Mouse (Mus musculus) CH12.LX (cell line): ENCODE measurements around the gene Vps37b. TPM values are rescaled to one million over a fixed set of nuclear protein-coding genes. Genes with fewer than 3 reads are reported as not detected.

ENCODE experiments used
- DNase-seq: peaks from one replicate; pipeline ENCODE4 v3.0.0-alpha.2; 2013; ENCODE audit errors: extremely low read depth
- H3K27ac ChIP-seq: 2 replicates; pipeline ENCODE4 v1.5.1; 2012; ENCODE audit warnings: low read depth, mild to moderate bottlenecking, control low read depth, moderate library complexity; ENCODE audit not compliant: insufficient read depth
- H3K27me3 ChIP-seq: replicated peaks from 2 replicates; pipeline ENCODE3; 2012; ENCODE audit warnings: inconsistent platforms
- H3K36me3 ChIP-seq, 2 experiments: replicated peaks in 1 of 2; 2 replicates each; pipeline versions ENCODE3 to v1.6.1; 2012; ENCODE audit warnings: inconsistent platforms in 1 of 2, low read length in 1 of 2, mild to moderate bottlenecking in 1 of 2, mixed read lengths in 1 of 2, moderate library complexity in 1 of 2; ENCODE audit not compliant: control insufficient read depth in 1 of 2, insufficient read depth in 1 of 2
- H3K4me1 ChIP-seq, 2 experiments: 2 replicates each; pipeline ENCODE4 v1.6.1; 2012; ENCODE audit warnings: inconsistent platforms in 1 of 2, moderate library complexity in 1 of 2; ENCODE audit not compliant: insufficient read depth in 2 of 2, control insufficient read depth in 1 of 2
- H3K4me2 ChIP-seq: 2 replicates; pipeline ENCODE4 v1.6.1; 2012; ENCODE audit warnings: low read depth, mild to moderate bottlenecking, control low read depth; ENCODE audit not compliant: poor library complexity, insufficient read depth, severe bottlenecking
- H3K4me3 ChIP-seq, 3 experiments: fragments of 150-350 bp in 1 of 3; sonication (generic) in 1 of 3; replicated peaks in 1 of 3; 2 replicates each; pipeline versions ENCODE3 to v1.5.1; 2011 to 2012; ENCODE audit warnings: low read depth in 2 of 3, low read length in 2 of 3, mild to moderate bottlenecking in 2 of 3, moderate library complexity in 2 of 3, control low read depth in 1 of 3, improper control_type of control experiment in 1 of 3, inconsistent platforms in 1 of 3, mixed read lengths in 1 of 3; ENCODE audit not compliant: poor library complexity in 1 of 3
- H3K79me2 ChIP-seq: replicated peaks from 2 replicates; pipeline ENCODE4 v1.6.1; 2012; ENCODE audit warnings: mild to moderate bottlenecking, moderate library complexity; ENCODE audit not compliant: control insufficient read depth, poor library complexity, insufficient read depth, severe bottlenecking; ENCODE audit errors: extremely low read depth
- H3K9ac ChIP-seq: 2 replicates; pipeline ENCODE4 v1.6.1; 2012; ENCODE audit warnings: low read depth, mild to moderate bottlenecking, control low read depth, moderate library complexity; ENCODE audit not compliant: insufficient read depth
- H3K9me3 ChIP-seq: replicated peaks from 2 replicates; pipeline ENCODE3; 2012; ENCODE audit warnings: low read length, inconsistent platforms, mixed read lengths
- BHLHE40 ChIP-seq: IDR thresholded peaks from 2 replicates; pipeline ENCODE4 v1.6.1; 2011; ENCODE audit warnings: mild to moderate bottlenecking, low read depth, low read length, improper control_type of control experiment
- CTCF ChIP-seq, 2 experiments: IDR thresholded peaks in 1 of 2; conservative IDR thresholded peaks in 1 of 2; 2 replicates each; pipeline ENCODE4 v1.5.1; 2011 to 2012; ENCODE audit warnings: low read depth in 2 of 2, low read length in 2 of 2, improper control_type of control experiment in 1 of 2, inconsistent platforms in 1 of 2, mild to moderate bottlenecking in 1 of 2, moderate library complexity in 1 of 2
- E2F4 ChIP-seq: IDR thresholded peaks from 2 replicates; pipeline ENCODE4 v1.6.1; 2011; ENCODE audit warnings: low read depth, low read length, improper control_type of control experiment; ENCODE audit not compliant: insufficient replicate concordance
- ELF1 ChIP-seq: IDR thresholded peaks from 2 replicates; pipeline ENCODE4 v1.6.1; 2014; ENCODE audit warnings: low read depth, mild to moderate bottlenecking, inconsistent platforms, low read length, improper control_type of control experiment
- EP300 ChIP-seq: IDR thresholded peaks from 2 replicates; pipeline ENCODE4 v1.6.1; 2011; ENCODE audit warnings: low read length, improper control_type of control experiment
- ETS1 ChIP-seq: conservative IDR thresholded peaks from 2 replicates; pipeline ENCODE4 v1.6.1; 2012; ENCODE audit warnings: low read depth, mild to moderate bottlenecking, inconsistent platforms, low read length, improper control_type of control experiment, moderate library complexity
- HCFC1 ChIP-seq: IDR thresholded peaks from 2 replicates; pipeline ENCODE4 v1.6.1; 2012; ENCODE audit warnings: low read depth, mild to moderate bottlenecking, inconsistent platforms, low read length, improper control_type of control experiment
- MAZ ChIP-seq: IDR thresholded peaks from 2 replicates; pipeline ENCODE4 v1.6.1; 2012; ENCODE audit warnings: low read depth, mild to moderate bottlenecking, inconsistent platforms, low read length, improper control_type of control experiment, moderate library complexity
- MEF2A ChIP-seq: IDR thresholded peaks from 2 replicates; pipeline ENCODE4 v1.6.1; 2014; ENCODE audit warnings: low read depth, mild to moderate bottlenecking, inconsistent platforms, low read length, improper control_type of control experiment, borderline replicate concordance
- MXI1 ChIP-seq: IDR thresholded peaks from 2 replicates; pipeline ENCODE4 v1.6.1; 2011; ENCODE audit warnings: mild to moderate bottlenecking, low read depth, low read length, improper control_type of control experiment
- NELFE ChIP-seq: IDR thresholded peaks from 2 replicates; pipeline ENCODE4 v1.6.1; 2011; ENCODE audit warnings: low read depth, low read length, improper control_type of control experiment
- NRF1 ChIP-seq: IDR thresholded peaks from 2 replicates; pipeline ENCODE4 v1.6.1; 2014; ENCODE audit warnings: low read depth, mild to moderate bottlenecking, inconsistent platforms, low read length, improper control_type of control experiment, moderate library complexity
- RAD21 ChIP-seq: IDR thresholded peaks from 2 replicates; pipeline ENCODE4 v1.6.1; 2011; ENCODE audit warnings: low read depth, mild to moderate bottlenecking, low read length, improper control_type of control experiment, moderate library complexity
- RCOR1 ChIP-seq: conservative IDR thresholded peaks from 2 replicates; pipeline ENCODE4 v1.6.1; 2012; ENCODE audit warnings: low read depth, mild to moderate bottlenecking, inconsistent platforms, low read length, improper control_type of control experiment
- TBP ChIP-seq: conservative IDR thresholded peaks from 2 replicates; pipeline ENCODE4 v1.6.1; 2011; ENCODE audit warnings: low read depth, low read length, improper control_type of control experiment
- USF1 ChIP-seq: IDR thresholded peaks from 2 replicates; pipeline ENCODE4 v1.6.1; 2014; ENCODE audit warnings: low read depth, mild to moderate bottlenecking, inconsistent platforms, low read length, improper control_type of control experiment
- ZKSCAN1 ChIP-seq: IDR thresholded peaks from 2 replicates; pipeline ENCODE4 v1.6.1; 2012; ENCODE audit warnings: low read depth, inconsistent platforms, low read length, improper control_type of control experiment, borderline replicate concordance
- ZMIZ1 ChIP-seq: IDR thresholded peaks from 2 replicates; pipeline ENCODE4 v1.6.1; 2012; ENCODE audit warnings: low read depth, mild to moderate bottlenecking, inconsistent platforms, low read length, improper control_type of control experiment
- dilution Hi-C: fragments of 300-500 bp; cut with MboI; formaldehyde crosslinking; loops from 2 replicates; pipeline ENCODE4 v1.14.3; 2020; ENCODE audit warnings: low sequenced_read_pairs; ENCODE audit not compliant: extremely low pct_unique_long_range_greater_than_20kb, extremely low pct_ligation_motif_present
- in situ Hi-C: fragments of 300-500 bp; cut with MboI; formaldehyde crosslinking; loops from 3 replicates; pipeline ENCODE4 v1.14.3; 2019; ENCODE audit warnings: low sequenced_read_pairs, low pct_ligation_motif_present, low pct_unique_long_range_greater_than_20kb, mixed read lengths
- polyA plus RNA-seq: library from polyadenylated mRNA; unstranded; fragments of >175 nt; gene quantifications from 2 replicates; pipeline ENCODE4 v1.2.1, GENCODE M21; 2012; ENCODE audit warnings: low read depth; ENCODE audit not compliant: insufficient read length
- total RNA-seq, 2 experiments: library from RNA; depleted of rRNA; stranded (reverse); fragments of 300-350 nt in 1 of 2; fragments of >200 nt in 1 of 2; gene quantifications; 2 replicates each; pipeline ENCODE4 v1.2.3; 2012 to 2014

Vps37b gene
- total and polyA plus RNA-seq, 3 experiments = 8.7 to 23.5 (median 10.2) TPM

- H3K27me3 ChIP-seq = no peaks in the 10 kb centered on the region
- no peaks in the 10 kb centered on the region for H3K79me2 ChIP-seq
- no peak overlapping the region for H3K4me3 ChIP-seq
- in situ Hi-C loops (no loop called here), dilution Hi-C loops (no loop called here)
- no peaks in the 10 kb centered on the region for H3K36me3 ChIP-seq
- no peak overlapping the region for H3K27ac ChIP-seq
- H3K4me1 ChIP-seq = peaks cover 11 to 41% of the 10 kb centered on the region in 2 experiments
- H3K9ac ChIP-seq = no peak overlapping the region
- no peaks in the 10 kb centered on the region for H3K9me3 ChIP-seq
- H3K4me2 ChIP-seq = no peak overlapping the region
- no peak for DNase-seq
- TF ChIP-seq NRF1 (no peak), CTCF (conservative IDR thresholded peaks at IDR 0.05 in 1 of 2, IDR thresholded peaks at IDR 0.05 in 1 of 2; ENCODE audit: low read depth in 2 of 2, low read length in 2 of 2) (no peak), RAD21 (no peak; the same call in 1 of the 2 replicates), MXI1 (no peak), ELF1 (no peak), ZMIZ1 (no peak)
These were observed 18.3 kb upstream of the Vps37b start for GRCm38 (mm10) chr5:124050095-124051050.

- H3K4me1 ChIP-seq = peaks cover 10 to 33% of the 10 kb centered on the region in 2 experiments
- H3K4me2 ChIP-seq = no peak overlapping the region
These were observed 17.4 kb upstream of the Vps37b start for GRCm38 (mm10) chr5:124049249-124050045.

More at GRCm38 (mm10) chr5:124049249-124050045, 17.4 kb upstream of the Vps37b start:
- no peak overlapping the region for H3K9ac ChIP-seq
- DNase-seq = no peak
- no peak for TF ChIP-seq HCFC1
- TF ChIP-seq RCOR1 = no peak
- no peak for TF ChIP-seq MEF2A
- no peak for TF ChIP-seq ELF1
- TF ChIP-seq E2F4 = no peak
- TF ChIP-seq NELFE = no peak
- TF ChIP-seq EP300 = no peak
- no peak for TF ChIP-seq USF1
- no peak for TF ChIP-seq ZKSCAN1
- no peak for TF ChIP-seq TBP
- TF ChIP-seq ETS1 = no peak
- no peak for TF ChIP-seq BHLHE40
- no peak for TF ChIP-seq MAZ
- H3K27ac ChIP-seq = no peak overlapping the region
- no peaks in the 10 kb centered on the region for H3K27me3 ChIP-seq
- no peaks in the 10 kb centered on the region for H3K9me3 ChIP-seq
- no peak overlapping the region for H3K4me3 ChIP-seq
- in situ Hi-C loops (no loop called here), dilution Hi-C loops (no loop called here)
- no peaks in the 10 kb centered on the region for H3K79me2 ChIP-seq
- no peaks in the 10 kb centered on the region for H3K36me3 ChIP-seq
